Mouse (Mus musculus) bone marrow, adult 2 months (tissue): ENCODE results near the gene Ccdc106. TPM values are rescaled to one million over a fixed set of nuclear protein-coding genes. Genes with fewer than 3 reads are reported as not detected.
A peak's percentile ranks its signal among the peaks of the same experiment; 100 is the strongest.
"Not testable (repeated sequence)": the region's sequence is repeated elsewhere in the genome, so short reads cannot be mapped to it uniquely, and the experiment has no call there.

ENCODE experiments used
- H3K27ac ChIP-seq: fragments of 200-500 bp; 2 replicates; pipeline ENCODE4 v1.5.1; 2012; ENCODE audit warnings: low read depth, mild to moderate bottlenecking, control low read depth, inconsistent platforms, low read length; ENCODE audit not compliant: control insufficient read depth, poor library complexity, insufficient read depth
- H3K4me1 ChIP-seq: fragments of 200-500 bp; 2 replicates; pipeline ENCODE4 v1.6.1; 2011; ENCODE audit warnings: low read length; ENCODE audit not compliant: control insufficient read depth, insufficient read depth
- H3K4me3 ChIP-seq: fragments of 200-500 bp; replicated peaks from 2 replicates; pipeline ENCODE3; 2011; ENCODE audit warnings: mild to moderate bottlenecking, low read depth, low read length, control low read depth; ENCODE audit not compliant: control insufficient read depth
- CTCF ChIP-seq: fragments of 200-500 bp; IDR thresholded peaks from 2 replicates; pipeline ENCODE4 v1.5.1; 2011; ENCODE audit warnings: low read length, control low read depth; ENCODE audit not compliant: control insufficient read depth, insufficient read depth
- POLR2A ChIP-seq: fragments of 200-500 bp; IDR thresholded peaks from 2 replicates; pipeline ENCODE4 v1.6.1; 2011; ENCODE audit warnings: low read depth, mild to moderate bottlenecking, control low read depth, low read length, borderline replicate concordance; ENCODE audit not compliant: control insufficient read depth
- WGBS: fragments of 180-500 bp; shearing (Covaris S2); methylation state at CpG from one replicate; pipeline ENCODE4 v1.1.7; 2018; 5-methylcytosine and 5-hydroxymethylcytosine counted together
- polyA plus RNA-seq: library from polyadenylated mRNA; stranded (reverse); fragments of >200 nt; gene quantifications from 2 replicates; pipeline ENCODE4 v1.2.4, GENCODE M21; 2011; ENCODE audit warnings: low replicate concordance; ENCODE audit not compliant: missing spikeins, insufficient read depth, insufficient read length

Gene Ccdc106
- polyA plus RNA-seq, 1 experiment = not detected

DNA sequence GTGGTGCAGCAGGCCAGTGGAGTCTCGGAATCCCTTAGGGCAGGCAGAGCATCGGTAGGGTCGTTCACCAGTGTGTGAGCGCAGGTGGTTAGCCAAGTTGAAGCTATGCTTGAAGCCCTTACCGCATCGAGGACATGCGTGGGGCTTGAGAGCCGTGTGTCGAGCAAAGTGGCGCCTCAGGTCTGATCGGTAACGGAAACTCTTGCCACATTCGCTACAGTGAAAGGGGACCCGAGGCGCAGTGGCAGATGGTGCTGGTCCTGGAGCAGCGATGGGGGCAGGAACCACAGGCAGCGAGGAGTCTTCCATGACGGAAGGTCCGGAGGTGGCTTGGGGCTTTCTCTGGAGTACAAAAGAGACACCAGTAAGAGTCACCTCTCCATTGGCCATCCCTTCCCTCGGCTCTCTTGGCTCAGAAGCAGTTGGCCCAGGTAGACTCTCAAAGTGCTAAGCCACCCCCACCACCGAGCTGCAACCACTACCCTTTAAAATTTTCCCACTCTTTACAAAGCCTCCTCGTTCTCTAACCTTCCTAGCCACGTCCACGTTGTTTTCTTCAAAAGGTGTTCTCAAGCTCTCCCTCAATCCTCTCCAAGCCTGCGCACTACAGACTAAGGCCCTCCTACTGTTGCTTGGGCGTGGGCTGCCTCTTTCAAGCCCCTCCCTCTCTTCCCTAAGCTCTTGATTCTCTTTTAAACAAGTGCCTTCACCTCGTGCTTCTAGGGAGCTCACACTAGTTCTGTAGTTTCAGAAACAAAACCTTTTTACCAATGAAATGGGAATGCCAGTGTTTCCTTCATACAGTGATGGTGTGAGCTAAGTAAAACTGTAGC lies 7.5 kb upstream of the Ccdc106 start:
- Histone ChIP-seq H3K27ac (peak overlapping the region; percentile 47; the same call in 1 of the 2 replicates), H3K4me1 (no peaks in the 10 kb centered on the region; the same call in 1 of the 2 replicates), H3K4me3 (peak overlapping the region; percentile 3)
- WGBS = 77% methylated on average over 27 of the region's 27 CpGs
- TF ChIP-seq POLR2A (no peak), CTCF (no peak)

DNA sequence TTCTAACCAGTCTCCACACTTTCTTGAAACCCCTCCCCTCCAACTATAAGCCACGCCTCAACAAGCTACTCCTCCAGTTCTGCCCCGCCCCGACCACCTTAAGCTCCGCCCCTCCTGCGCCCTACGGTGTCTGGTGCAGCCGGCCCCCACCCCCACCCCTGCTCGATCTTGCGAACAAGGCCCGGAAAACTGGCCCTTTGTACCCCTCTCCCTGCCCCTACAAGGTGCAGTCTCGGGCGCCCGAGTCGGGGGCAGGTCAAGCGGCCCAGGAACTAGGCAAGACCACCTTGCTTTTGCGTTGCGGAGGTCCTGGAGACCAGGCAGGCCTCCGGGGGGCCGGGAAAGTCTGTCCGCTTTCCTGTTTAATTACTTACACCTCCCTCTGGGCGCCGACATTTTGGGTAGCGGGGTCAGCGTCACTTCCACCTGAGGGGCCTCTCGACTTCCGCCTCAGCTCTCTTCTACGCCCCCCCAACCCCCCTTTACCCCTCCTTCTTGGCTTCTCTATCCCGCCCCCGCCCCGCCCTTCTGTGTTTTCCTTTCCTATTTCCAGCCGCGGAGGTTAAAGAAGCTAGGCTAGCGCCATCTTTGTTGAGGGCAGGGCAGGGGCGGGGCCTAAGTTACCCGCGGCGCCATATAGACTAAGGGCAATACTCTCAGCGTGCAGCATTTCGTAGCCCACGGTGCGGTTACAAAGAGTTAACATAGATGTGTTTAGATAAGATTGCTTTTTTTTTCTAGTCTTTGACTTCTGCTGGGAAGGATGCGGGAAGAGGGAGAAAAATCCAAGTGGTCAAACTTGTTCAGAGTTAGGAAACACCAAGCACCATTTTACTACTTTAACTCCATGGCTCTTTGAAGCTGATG lies 5.9 kb upstream of the Ccdc106 start, which contains the start of the genes Zfp524 and Fiz1:
TSS of gene Zfp524 (plus strand) at position 165 of the 867 bp plus-strand sequence.
TSS of gene Fiz1 (minus strand) at position 447 of the 867 bp plus-strand sequence.
- Histone ChIP-seq H3K27ac (peak within 1 kb of the TSS; percentile 100), H3K4me3 (peak within 1 kb of the TSS; percentile 98), H3K4me1 (no peaks in the 10 kb centered on the region; the same call in 1 of the 2 replicates)
- WGBS = under 1% methylated on average over 42 of the region's 42 CpGs
- TF ChIP-seq POLR2A = no peak
- no peak for TF ChIP-seq CTCF

- peak within 1 kb of the TSS; percentile 98 for H3K4me3 ChIP-seq
- H3K27ac ChIP-seq = peak within 1 kb of the TSS; percentile 100
- under 1% methylated on average over 74 of the region's 76 CpGs for WGBS
- TF ChIP-seq POLR2A = peak; percentile 37; the same call in 1 of the 2 replicates
- no peak for TF ChIP-seq CTCF
- H3K4me1 ChIP-seq = no peaks in the 10 kb centered on the region; the same call in 1 of the 2 replicates
These were observed 5.0 kb upstream of the Ccdc106 start, which contains the start of gene Gm44973 for GRCm38 (mm10) chr7:5015118-5016001. Gene Gm44973, plus strand, starts transcription at chr7:5015496.

DNA sequence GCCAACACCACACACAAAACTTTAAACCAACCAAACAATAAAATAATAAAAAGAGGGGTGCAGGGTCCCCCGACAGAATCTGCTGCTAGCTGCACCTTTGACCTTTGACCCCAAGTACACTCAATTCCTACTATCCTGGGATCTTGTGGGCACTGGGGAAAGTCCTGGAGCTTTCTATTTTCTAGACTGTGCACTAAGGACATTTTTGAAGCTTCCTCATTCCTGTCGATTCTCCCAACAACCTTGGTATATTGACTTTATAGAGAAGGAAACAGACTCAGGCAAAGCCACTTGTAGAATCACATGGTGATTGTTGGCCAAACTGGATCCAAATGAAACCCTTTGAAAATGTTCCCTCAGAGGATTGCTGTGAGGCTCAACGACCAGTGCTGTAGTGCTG lies 4.3 kb upstream of the Ccdc106 start:
- no peak for TF ChIP-seq CTCF
- no peak for TF ChIP-seq POLR2A
- Histone ChIP-seq H3K4me1 (no peaks in the 10 kb centered on the region; the same call in 1 of the 2 replicates), H3K4me3 (peak overlapping the region; percentile 98), H3K27ac (peak overlapping the region; percentile 100)
- 36% methylated on average over 3 of the region's 3 CpGs for WGBS

DNA sequence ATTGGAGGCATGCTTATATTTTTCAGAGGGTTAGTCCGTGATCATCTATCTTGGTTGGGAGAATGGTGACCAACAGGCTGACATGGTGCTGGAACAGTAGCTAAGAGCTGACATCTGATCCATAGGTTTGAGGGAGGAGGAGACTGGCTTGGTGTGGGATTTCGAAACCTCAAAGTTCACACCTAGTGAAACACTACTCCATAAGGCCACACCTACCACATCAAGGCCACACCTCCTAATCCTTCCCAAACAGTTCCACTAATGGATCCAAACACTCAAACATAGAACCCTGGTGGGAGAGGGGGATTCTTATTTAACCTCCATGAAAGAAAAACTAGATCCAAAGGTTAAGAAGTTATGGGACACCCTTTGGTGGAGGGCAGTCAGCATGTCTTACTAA lies 3.4 kb upstream of the Ccdc106 start:
- TF ChIP-seq POLR2A (no peak), CTCF (no peak)
- Histone ChIP-seq H3K4me3 (no peak overlapping the region), H3K4me1 (no peaks in the 10 kb centered on the region; the same call in 1 of the 2 replicates), H3K27ac (no peak overlapping the region)
- 92% methylated on average over 2 of the region's 2 CpGs for WGBS

DNA sequence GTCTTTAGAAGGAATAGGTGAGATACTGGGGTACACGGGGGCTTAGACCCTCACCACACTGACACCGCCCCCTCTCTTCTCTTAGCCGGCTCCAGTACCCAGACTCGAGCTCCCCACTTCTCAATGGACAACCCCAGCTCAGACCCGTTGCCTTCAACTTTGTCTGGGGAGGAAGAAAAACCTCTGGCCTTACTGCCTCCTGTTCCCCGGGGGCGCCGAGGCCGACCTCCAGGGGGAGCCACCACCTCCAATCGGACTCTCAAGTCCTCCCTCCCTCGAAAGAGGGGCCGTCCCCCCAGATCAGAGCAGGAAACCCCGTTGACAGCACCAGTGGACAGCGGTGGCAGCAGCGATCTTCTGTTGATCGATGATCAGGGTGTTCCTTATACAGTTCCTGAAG lies 3.0 kb upstream of the Ccdc106 start:
- 81% methylated on average over 16 of the region's 16 CpGs for WGBS
- Histone ChIP-seq H3K4me3 (no peak overlapping the region), H3K27ac (no peak overlapping the region), H3K4me1 (no peaks in the 10 kb centered on the region; the same call in 1 of the 2 replicates)
- TF ChIP-seq POLR2A (no peak), CTCF (no peak)

GRCm38 (mm10) chr7:5017931-5018330 lies 2.4 kb upstream of the Ccdc106 start:
- Histone ChIP-seq H3K27ac (no peak overlapping the region), H3K4me3 (no peak overlapping the region), H3K4me1 (no peaks in the 10 kb centered on the region; the same call in 1 of the 2 replicates)
- WGBS = 93% methylated on average over 21 of the region's 21 CpGs
- TF ChIP-seq CTCF (no peak), POLR2A (0 out of 2 replicates have a peak, but pooled peaks have one; percentile 29)

- 23% methylated on average over 8 of the region's 8 CpGs for WGBS
These were observed 777 bp upstream of the Ccdc106 start for GRCm38 (mm10) chr7:5019576-5019975.

More at GRCm38 (mm10) chr7:5019576-5019975, 777 bp upstream of the Ccdc106 start:
- H3K27ac ChIP-seq, H3K4me1 ChIP-seq, H3K4me3 ChIP-seq: not testable (repeated sequence)
